Mouse (Mus musculus): Measurements from ENCODE around the gene Epha1.

GRCm38 (mm10) chr6:42376504-42377019, 3.5 kb upstream of the Epha1 start:
- TF ChIP-seq CTCF (IDR thresholded peaks at IDR 0.05; ENCODE audit: extremely low read depth, insufficient read length, insufficient replicate concordance, low read depth, low read length) (no peak), POLR2A (IDR thresholded peaks at IDR 0.05; ENCODE audit: low read depth, low read length) (no peak)
